Mouse (Mus musculus) liver, embryonic 13.5 days (tissue): ENCODE results near the gene Foxn3. TPM values are rescaled to one million over a fixed set of nuclear protein-coding genes. Genes with fewer than 3 reads are reported as not detected.

Experiments
- ATAC-seq: fragments of 200-750 bp; cut with Nextera tagmentation; 2 replicates; pipeline ENCODE4 v1.8.0; 2017; ENCODE audit warnings: low read depth, mild to moderate bottlenecking, moderate number of reproducible peaks, moderate library complexity
- DNase-seq: peaks from one replicate; pipeline ENCODE4 v3.0.0; 2022
- H3K27ac ChIP-seq: fragments of 300-500 bp; sonication (generic); 2 replicates; pipeline ENCODE4 v1.5.1; 2015; ENCODE audit warnings: moderate library complexity, mild to moderate bottlenecking, inconsistent platforms
- H3K27me3 ChIP-seq: fragments of 300-500 bp; sonication (generic); 2 replicates; pipeline ENCODE4 v1.6.1; 2015; ENCODE audit warnings: mild to moderate bottlenecking, inconsistent platforms
- H3K36me3 ChIP-seq: fragments of 300-500 bp; sonication (generic); 2 replicates; pipeline ENCODE4 v1.6.1; 2015; ENCODE audit warnings: mild to moderate bottlenecking, inconsistent platforms
- H3K4me1 ChIP-seq: fragments of 300-500 bp; sonication (generic); replicated peaks from 2 replicates; pipeline ENCODE4 v1.6.1; 2015; ENCODE audit warnings: inconsistent platforms
- H3K4me2 ChIP-seq: fragments of 300-500 bp; sonication (generic); 2 replicates; pipeline ENCODE4 v1.6.1; 2015; ENCODE audit warnings: inconsistent platforms, mild to moderate bottlenecking, moderate library complexity
- H3K4me3 ChIP-seq: fragments of 300-500 bp; sonication (generic); replicated peaks from 2 replicates; pipeline ENCODE4 v1.5.1; 2015; ENCODE audit warnings: mild to moderate bottlenecking, inconsistent platforms
- H3K9ac ChIP-seq: fragments of 300-500 bp; sonication (generic); 2 replicates; pipeline ENCODE4 v1.6.1; 2015; ENCODE audit warnings: mild to moderate bottlenecking, inconsistent platforms
- H3K9me3 ChIP-seq: fragments of 300-500 bp; sonication (generic); replicated peaks from 2 replicates; pipeline ENCODE4 v1.6.1; 2016; ENCODE audit warnings: inconsistent platforms
- WGBS: fragments of 180-500 bp; shearing (Covaris S2); methylation state at CpG from one replicate; pipeline ENCODE4 v1.1.7; 2015; ENCODE audit not compliant: insufficient replicate concordance; 5-methylcytosine and 5-hydroxymethylcytosine counted together
- polyA plus RNA-seq: library from polyadenylated mRNA; unstranded; fragments of >200 nt; fragmentation: Nextera tagmentation; extraction: Ambion mirVana; gene quantifications from 2 replicates; pipeline ENCODE4 v1.2.1, GENCODE M21; 2015

Foxn3 gene
- polyA plus RNA-seq, 1 experiment from 2014 or later = 18.1 TPM

DNA sequence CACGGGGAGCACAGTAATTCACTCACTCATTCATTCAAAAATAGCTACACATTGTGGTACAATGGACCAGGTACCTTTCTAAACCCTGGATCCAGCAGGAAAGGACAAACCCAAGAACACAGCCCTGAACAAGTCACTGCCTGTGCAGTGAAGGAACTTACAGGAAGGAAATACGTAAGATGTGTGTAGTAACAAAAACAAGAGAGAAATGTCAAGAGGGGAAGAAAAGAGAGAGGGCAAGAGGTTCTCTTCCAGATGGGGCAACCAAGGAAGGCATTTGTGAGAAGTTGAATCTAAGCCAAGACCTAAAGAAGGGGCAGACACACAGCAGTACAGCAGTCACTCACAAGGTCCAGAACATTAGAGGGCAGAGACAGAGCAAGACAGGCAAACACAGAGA lies 243.5 kb downstream of the Foxn3 start:
- 80% methylated on average over 2 of the region's 2 CpGs for WGBS
- ATAC-seq (no peak), DNase-seq (no peak)
- no peak overlapping the region for H3K9ac ChIP-seq
- no peaks in the 10 kb centered on the region for H3K36me3 ChIP-seq
- no peaks in the 10 kb centered on the region for H3K27me3 ChIP-seq
- no peak overlapping the region for H3K27ac ChIP-seq
- H3K4me2 ChIP-seq = no peak overlapping the region
- no peaks in the 10 kb centered on the region for H3K9me3 ChIP-seq
- H3K4me3 ChIP-seq = no peak overlapping the region
- H3K4me1 ChIP-seq = peaks cover 52% of the 10 kb centered on the region

GRCm38 (mm10) chr12:99319171-99319570 lies 244.2 kb downstream of the Foxn3 start:
- Histone ChIP-seq H3K4me1 (peaks cover 57% of the 10 kb centered on the region), H3K4me3 (no peak overlapping the region)

DNA sequence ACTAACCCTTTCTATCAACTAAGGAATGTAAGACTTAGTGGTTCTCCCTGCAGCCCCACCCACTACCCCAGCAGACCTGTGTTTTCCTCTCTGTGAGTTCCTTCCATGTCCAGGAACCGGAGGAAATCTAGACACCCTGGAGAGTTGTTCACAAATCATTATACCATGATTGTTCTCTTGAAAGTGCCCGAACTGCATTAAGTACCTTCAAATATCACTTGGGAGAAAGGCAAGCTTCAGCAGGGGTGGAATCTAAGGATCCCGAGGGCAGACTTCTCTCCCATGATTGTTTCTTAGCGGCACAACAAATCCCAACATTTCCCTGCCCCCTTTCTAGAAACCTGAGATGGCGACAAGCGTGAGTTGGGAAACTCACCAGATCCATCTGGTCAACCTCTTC lies 247.5 kb downstream of the Foxn3 start:
- 75% methylated on average over 6 of the region's 6 CpGs for WGBS
- ATAC-seq (no peak), DNase-seq (no peak)

More at GRCm38 (mm10) chr12:99319171-99319570, 244.2 kb downstream of the Foxn3 start:
- H3K4me2 ChIP-seq = no peak overlapping the region
- no peaks in the 10 kb centered on the region for H3K9me3 ChIP-seq
- H3K27ac ChIP-seq = no peak overlapping the region
- WGBS = 72% methylated on average over 5 of the region's 5 CpGs
- no peak for DNase-seq
- H3K27me3 ChIP-seq = no peaks in the 10 kb centered on the region
- H3K9ac ChIP-seq = no peak overlapping the region
- no peaks in the 10 kb centered on the region for H3K36me3 ChIP-seq
- no peak for ATAC-seq

GRCm38 (mm10) chr12:99314817-99315216 lies 248.6 kb downstream of the Foxn3 start:
- H3K36me3 ChIP-seq = no peaks in the 10 kb centered on the region

More for the DNA sequence above, 247.5 kb downstream of the Foxn3 start:
- no peak overlapping the region for H3K27ac ChIP-seq
- H3K4me1 ChIP-seq = peaks cover 36% of the 10 kb centered on the region
- H3K9ac ChIP-seq = no peak overlapping the region
- H3K4me2 ChIP-seq = no peak overlapping the region
- H3K9me3 ChIP-seq = no peaks in the 10 kb centered on the region
- no peaks in the 10 kb centered on the region for H3K36me3 ChIP-seq
- H3K27me3 ChIP-seq = no peaks in the 10 kb centered on the region
- H3K4me3 ChIP-seq = no peak overlapping the region

GRCm38 (mm10) chr12:99311303-99311702 lies 252.1 kb downstream of the Foxn3 start:
- 53% methylated on average over 3 of the region's 3 CpGs for WGBS
- Histone ChIP-seq H3K4me2 (no peak overlapping the region), H3K9me3 (no peaks in the 10 kb centered on the region), H3K4me1 (peaks cover 31% of the 10 kb centered on the region), H3K27ac (no peak overlapping the region), H3K36me3 (no peaks in the 10 kb centered on the region), H3K27me3 (no peaks in the 10 kb centered on the region), H3K9ac (no peak overlapping the region), H3K4me3 (no peak overlapping the region)
- ATAC-seq (no peak), DNase-seq (no peak)

More at GRCm38 (mm10) chr12:99314817-99315216, 248.6 kb downstream of the Foxn3 start:
- H3K9me3 ChIP-seq = no peaks in the 10 kb centered on the region
- no peaks in the 10 kb centered on the region for H3K27me3 ChIP-seq
- H3K9ac ChIP-seq = no peak overlapping the region
- ATAC-seq = no peak
- H3K4me2 ChIP-seq = no peak overlapping the region
- no peak overlapping the region for H3K4me3 ChIP-seq
- H3K4me1 ChIP-seq = peaks cover 31% of the 10 kb centered on the region
- DNase-seq = no peak
- no peak overlapping the region for H3K27ac ChIP-seq
- WGBS = 37% methylated on average over 5 of the region's 5 CpGs

- H3K27me3 ChIP-seq = no peaks in the 10 kb centered on the region
- 57% methylated on average over 5 of the region's 5 CpGs for WGBS
- ATAC-seq (no peak), DNase-seq (no peak)
- no peaks in the 10 kb centered on the region for H3K9me3 ChIP-seq
- H3K27ac ChIP-seq = no peak overlapping the region
- H3K9ac ChIP-seq = no peak overlapping the region
- H3K36me3 ChIP-seq = no peaks in the 10 kb centered on the region
- H3K4me1 ChIP-seq = peaks cover 25% of the 10 kb centered on the region
- H3K4me2 ChIP-seq = no peak overlapping the region
- no peak overlapping the region for H3K4me3 ChIP-seq
These were observed 253.4 kb downstream of the Foxn3 start for GRCm38 (mm10) chr12:99309937-99310336.

DNA sequence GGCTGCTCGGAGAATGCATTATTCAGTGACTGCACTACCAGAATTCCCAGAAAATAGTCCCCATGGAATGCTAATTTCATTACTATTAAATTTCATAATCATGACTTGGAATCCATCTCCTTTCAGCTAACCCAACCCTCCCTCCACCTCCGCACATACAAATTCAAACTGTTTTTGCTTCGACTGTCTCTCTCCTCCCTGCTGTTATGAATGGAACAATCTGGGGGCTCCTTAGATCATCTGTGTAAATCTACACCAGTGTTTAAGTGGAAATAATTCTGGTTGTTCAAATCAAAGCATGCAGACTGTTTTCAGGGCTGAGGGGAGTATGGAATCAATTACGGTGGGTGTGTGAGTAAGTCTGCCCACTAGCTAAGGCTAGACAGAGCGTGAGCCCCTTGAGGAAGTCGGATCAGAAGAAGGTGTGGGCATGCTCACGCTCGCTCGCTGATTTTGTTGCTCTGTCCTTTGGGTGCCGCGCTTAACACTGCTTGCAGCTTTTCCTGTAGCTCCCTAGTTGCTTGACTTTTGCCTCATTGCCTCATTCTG lies 254.8 kb downstream of the Foxn3 start:
- no peaks in the 10 kb centered on the region for H3K36me3 ChIP-seq
- H3K9ac ChIP-seq = no peak overlapping the region
- DNase-seq = no peak
- H3K9me3 ChIP-seq = no peaks in the 10 kb centered on the region
- no peaks in the 10 kb centered on the region for H3K27me3 ChIP-seq
- 76% methylated on average over 11 of the region's 11 CpGs for WGBS
- H3K4me3 ChIP-seq = no peak overlapping the region
- no peak for ATAC-seq
- no peak overlapping the region for H3K4me2 ChIP-seq
- no peak overlapping the region for H3K27ac ChIP-seq
- H3K4me1 ChIP-seq = peaks cover 18% of the 10 kb centered on the region

DNA sequence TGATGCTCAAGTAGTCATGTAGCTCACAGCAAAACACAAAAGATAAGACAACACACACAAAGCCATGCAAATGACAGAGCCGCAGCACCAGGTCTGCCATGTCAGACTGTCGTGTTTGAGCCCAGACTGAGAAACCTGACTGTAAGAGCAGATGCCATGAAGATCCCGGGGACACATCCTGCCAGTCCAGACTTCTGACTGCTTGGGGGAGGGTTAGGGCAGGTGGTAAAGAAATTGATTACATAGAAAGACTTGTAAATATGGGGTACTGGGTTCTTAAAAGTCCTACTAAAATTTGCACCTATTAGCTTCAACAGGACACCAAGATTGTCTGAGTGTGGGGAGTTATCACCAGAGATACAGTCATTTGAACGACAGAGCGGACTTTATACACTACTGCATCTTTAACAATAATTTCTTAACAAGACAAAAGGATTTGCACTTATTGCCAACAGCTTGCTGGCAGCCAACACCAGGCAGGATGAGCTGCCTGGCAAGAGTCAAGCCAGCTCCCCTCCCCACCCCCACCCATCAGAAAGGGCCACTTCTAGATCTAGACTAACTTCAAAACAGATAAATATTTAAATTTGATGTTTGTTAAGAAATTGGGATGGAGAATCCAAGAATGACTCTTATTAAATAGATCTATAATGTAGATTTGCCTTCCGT lies 256.7 kb downstream of the Foxn3 start:
- ATAC-seq = no peak
- 47% methylated on average over 6 of the region's 6 CpGs for WGBS

DNA sequence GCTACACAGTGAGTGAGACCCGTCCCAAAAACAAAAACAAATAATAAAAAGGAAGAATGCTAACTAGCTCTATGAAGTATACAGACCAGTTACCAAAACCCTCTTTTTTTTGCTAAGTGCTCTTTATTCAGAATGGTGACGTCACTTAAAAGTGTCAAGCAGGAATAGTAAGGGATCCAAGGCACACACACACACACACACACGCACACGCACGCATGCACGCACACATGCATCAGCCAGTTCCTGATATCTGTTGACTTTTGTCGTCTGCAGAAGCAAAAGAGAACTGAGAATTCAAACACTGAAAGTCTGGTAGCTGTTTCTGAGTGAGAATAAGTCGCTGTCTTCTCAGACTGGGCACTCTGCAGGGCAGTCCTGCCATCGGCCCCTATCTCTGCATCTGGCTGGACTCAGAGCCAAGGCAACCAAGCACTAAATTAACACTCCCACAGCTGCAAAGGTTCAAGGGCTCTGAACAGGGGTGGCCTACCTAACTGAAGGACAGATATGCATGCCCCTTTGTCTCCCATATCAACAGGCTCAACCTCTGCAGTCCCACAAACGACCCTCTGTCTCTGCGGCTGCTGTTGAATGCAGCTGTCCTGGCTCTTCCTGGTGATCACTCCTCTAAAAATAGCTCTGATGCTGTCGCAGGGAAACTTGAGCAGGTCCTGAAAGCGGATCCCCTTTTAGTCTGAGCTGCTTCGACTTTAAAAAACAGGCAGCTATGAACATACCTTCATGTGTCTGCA lies 257.4 kb downstream of the Foxn3 start:
- H3K4me2 ChIP-seq = no peak overlapping the region
- DNase-seq (no peak), ATAC-seq (no peak)
- no peak overlapping the region for H3K9ac ChIP-seq
- 48% methylated on average over 14 of the region's 14 CpGs for WGBS
- no peak overlapping the region; the same call in 1 of the 2 replicates for H3K27ac ChIP-seq
- no peaks in the 10 kb centered on the region for H3K9me3 ChIP-seq
- no peak overlapping the region for H3K4me3 ChIP-seq
- H3K4me1 ChIP-seq = peaks cover 18% of the 10 kb centered on the region
- H3K27me3 ChIP-seq = no peaks in the 10 kb centered on the region
- H3K36me3 ChIP-seq = no peaks in the 10 kb centered on the region

More for the DNA sequence above, 256.7 kb downstream of the Foxn3 start:
- no peak overlapping the region for H3K27ac ChIP-seq
- no peak for DNase-seq
- H3K27me3 ChIP-seq = no peaks in the 10 kb centered on the region
- no peaks in the 10 kb centered on the region for H3K36me3 ChIP-seq
- no peak overlapping the region for H3K9ac ChIP-seq
- H3K4me2 ChIP-seq = no peak overlapping the region
- H3K4me3 ChIP-seq = no peak overlapping the region
- H3K4me1 ChIP-seq = peaks cover 18% of the 10 kb centered on the region
- H3K9me3 ChIP-seq = no peaks in the 10 kb centered on the region

DNA sequence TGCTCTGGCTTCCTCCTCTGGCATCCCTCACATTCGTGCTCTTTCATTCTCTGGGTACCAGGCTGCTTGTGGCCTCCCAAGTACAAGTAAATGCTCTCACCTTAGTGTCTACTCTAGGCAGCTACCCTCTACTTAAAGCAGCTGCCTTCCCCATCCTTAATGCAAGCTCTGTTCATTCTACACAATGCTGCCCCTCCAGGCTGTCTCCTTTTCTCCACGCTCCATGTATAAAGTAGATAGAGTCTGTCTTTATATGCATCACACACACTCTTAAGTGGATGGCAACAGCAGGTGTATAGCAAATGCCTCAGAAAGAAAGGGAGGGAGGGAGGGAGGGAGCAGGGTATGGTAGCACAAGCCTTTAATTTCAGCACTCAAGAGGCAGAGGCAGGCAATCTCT lies 258.1 kb downstream of the Foxn3 start:
- no peak overlapping the region for H3K27ac ChIP-seq
- 67% methylated on average over 2 of the region's 2 CpGs for WGBS
- ATAC-seq (no peak), DNase-seq (no peak)
- H3K4me3 ChIP-seq = no peak overlapping the region
- H3K36me3 ChIP-seq = no peaks in the 10 kb centered on the region
- no peaks in the 10 kb centered on the region for H3K27me3 ChIP-seq
- no peaks in the 10 kb centered on the region for H3K9me3 ChIP-seq
- H3K4me1 ChIP-seq = peaks cover 19% of the 10 kb centered on the region
- H3K9ac ChIP-seq = no peak overlapping the region
- no peak overlapping the region for H3K4me2 ChIP-seq

GRCm38 (mm10) chr12:99304056-99304455 lies 259.3 kb downstream of the Foxn3 start:
- Histone ChIP-seq H3K27ac (no peak overlapping the region), H3K4me2 (no peak overlapping the region), H3K36me3 (no peaks in the 10 kb centered on the region), H3K27me3 (no peaks in the 10 kb centered on the region), H3K4me1 (peaks cover 20% of the 10 kb centered on the region), H3K9me3 (no peaks in the 10 kb centered on the region), H3K4me3 (no peak overlapping the region), H3K9ac (no peak overlapping the region)
- no peak for ATAC-seq
- WGBS = 80% methylated on average over 5 of the region's 5 CpGs
- no peak for DNase-seq
